Mouse (Mus musculus) G1E (cell line): ENCODE data around the gene Deaf1. TPM values are rescaled to one million over a fixed set of nuclear protein-coding genes. Genes with fewer than 3 reads are reported as not detected.

Experiments used
- ATAC-seq: 2 replicates; pipeline ENCODE4 v1.8.0; 2016; ENCODE audit warnings: mild to moderate bottlenecking; ENCODE audit not compliant: insufficient number of reproducible peaks, poor library complexity, low FRiP score, severe bottlenecking; ENCODE audit errors: extremely low read depth
- DNase-seq: peaks from one replicate; pipeline ENCODE4 v3.0.0; 2012; ENCODE audit warnings: low spot score
- H3K27me3 ChIP-seq: 2 replicates; pipeline ENCODE4 v1.6.1; 2012; ENCODE audit warnings: mild to moderate bottlenecking, low read length, inconsistent platforms; ENCODE audit not compliant: insufficient read depth
- H3K36me3 ChIP-seq: replicated peaks from 2 replicates; pipeline ENCODE3; 2012; ENCODE audit warnings: mild to moderate bottlenecking, inconsistent platforms
- H3K4me1 ChIP-seq: 2 replicates; pipeline ENCODE4 v1.6.1; 2012; ENCODE audit warnings: low read depth, low read length, inconsistent platforms, mixed read lengths; ENCODE audit not compliant: insufficient read depth
- H3K4me3 ChIP-seq: 2 replicates; pipeline ENCODE4 v1.5.1; 2012; ENCODE audit warnings: low read depth, mild to moderate bottlenecking, inconsistent platforms, low read length, moderate library complexity, mixed read lengths
- H3K9me3 ChIP-seq: replicated peaks from 2 replicates; pipeline ENCODE4 v1.6.1; 2012; ENCODE audit warnings: inconsistent platforms
- CTCF ChIP-seq: IDR thresholded peaks from 2 replicates; pipeline ENCODE4 v1.5.1; 2012; ENCODE audit warnings: low read depth, low read length, inconsistent platforms, mixed read lengths
- GATA1 ChIP-seq: IDR thresholded peaks from 2 replicates; pipeline ENCODE4 v1.6.1; 2012; ENCODE audit warnings: borderline replicate concordance, low read length, inconsistent platforms, mixed read lengths
- GATA2 ChIP-seq: IDR thresholded peaks from 2 replicates; pipeline ENCODE4 v1.6.1; 2012; ENCODE audit warnings: low read depth, low read length, inconsistent platforms, borderline replicate concordance
- POLR2AphosphoS5 ChIP-seq: IDR thresholded peaks from 2 replicates; pipeline ENCODE4 v1.6.1; 2012; ENCODE audit warnings: low read depth, low read length, inconsistent platforms; ENCODE audit not compliant: insufficient replicate concordance
- TAL1 ChIP-seq: conservative IDR thresholded peaks from 2 replicates; pipeline ENCODE4 v1.6.1; 2012; ENCODE audit warnings: low read depth, low read length, inconsistent platforms, mixed read lengths
- polyA plus RNA-seq: library from polyadenylated mRNA; stranded (reverse); fragments of >175 nt; gene quantifications from 2 replicates; pipeline ENCODE4 v1.2.3, GENCODE M21; 2012
- total RNA-seq, 2 experiments: library from RNA; stranded (forward) in 1 of 2; stranded (reverse) in 1 of 2; fragments of 200-1000 nt in 1 of 2; fragments of >200 nt in 1 of 2; fragmentation: Nextera tagmentation in 1 of 2; gene quantifications; 2 replicates each; pipeline ENCODE4 v1.2.3; 2014 to 2017

The Deaf1 gene
- total and polyA plus RNA-seq, 3 experiments, result 27.0 to 55.8 (median 41.2) TPM

DNA sequence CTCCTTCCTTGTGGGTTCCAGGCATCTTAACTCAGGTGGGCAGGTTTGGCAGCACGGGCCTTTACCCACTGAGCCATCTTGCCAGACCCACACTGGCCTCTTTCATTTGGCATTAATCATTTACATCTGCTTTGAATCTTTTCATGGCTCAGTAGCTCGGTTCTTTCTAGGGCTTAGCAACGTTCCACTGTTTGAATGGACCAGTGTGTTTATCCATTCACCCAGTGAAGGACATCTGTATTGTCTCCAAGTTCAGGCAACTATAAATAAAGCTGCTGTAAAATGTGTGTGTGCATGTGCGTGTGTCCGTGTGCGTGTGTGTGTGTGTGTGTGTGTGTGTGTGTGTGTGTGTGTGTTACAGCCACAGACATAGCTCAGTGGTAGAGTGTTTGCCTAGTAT, 46.0 kb downstream of the Deaf1 start:
- no peaks in the 10 kb centered on the region for H3K9me3 ChIP-seq
- peaks cover 49% of the 10 kb centered on the region for H3K27me3 ChIP-seq
- ATAC-seq, result no peak
- TF ChIP-seq CTCF (no peak), GATA2 (no peak), TAL1 (no peak), GATA1 (no peak), POLR2AphosphoS5 (no peak)
- H3K36me3 ChIP-seq, result no peaks in the 10 kb centered on the region
- DNase-seq, result no peak
- no peak overlapping the region for H3K4me3 ChIP-seq
- H3K4me1 ChIP-seq, result peaks cover 7% of the 10 kb centered on the region

DNA sequence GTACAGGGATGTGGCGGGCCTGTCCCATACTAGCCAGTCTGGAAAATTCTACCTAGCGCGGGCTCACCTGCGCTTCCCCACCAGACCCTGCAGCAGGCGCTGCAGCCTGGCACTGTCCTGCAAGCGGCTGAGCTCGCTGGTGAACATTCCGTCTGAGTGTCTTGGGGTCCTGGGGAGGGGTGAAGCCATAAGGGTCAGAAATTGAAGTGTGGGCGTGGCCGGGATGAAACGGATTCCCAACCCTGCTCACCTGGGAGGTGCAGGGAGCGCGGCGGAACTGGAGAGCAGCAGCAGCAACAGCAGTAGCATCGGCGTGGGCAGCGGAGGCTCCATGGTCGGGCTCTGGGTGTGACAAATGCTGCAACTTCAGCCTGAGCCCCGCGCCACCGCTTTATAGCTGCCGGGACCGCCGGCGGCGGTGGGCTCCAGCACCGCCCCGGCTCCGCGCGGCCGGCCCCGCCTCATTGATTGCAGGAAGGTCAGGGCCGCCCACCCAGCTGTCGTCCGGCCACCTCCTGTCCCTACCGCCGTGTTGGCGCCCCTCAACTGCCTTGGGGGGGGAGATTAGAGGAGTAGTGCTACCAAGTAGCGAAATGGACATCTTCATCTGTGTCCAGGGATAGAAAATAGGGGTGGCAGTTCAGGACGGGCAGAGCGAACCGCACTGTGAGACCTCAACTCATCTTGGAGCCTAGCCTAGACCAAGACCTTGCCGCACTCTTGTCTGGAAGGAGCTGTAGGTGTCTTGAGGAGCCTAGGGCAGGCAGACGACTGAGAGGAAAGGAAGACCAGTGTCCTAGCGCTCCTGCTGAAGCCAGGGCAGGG, 48.5 kb downstream of the Deaf1 start, which contains the start of gene Sct:
TSS of gene Sct (minus strand) at position 368 of the 825 bp plus-strand sequence.
- peaks cover 7% of the 10 kb centered on the region for H3K4me1 ChIP-seq
- no peak for ATAC-seq
- no peak for TF ChIP-seq TAL1
- no peak for TF ChIP-seq CTCF
- TF ChIP-seq GATA2, result no peak
- peaks cover 61% of the 10 kb centered on the region for H3K27me3 ChIP-seq
- no peaks in the 10 kb centered on the region for H3K36me3 ChIP-seq
- no peak within 1 kb of the TSS for H3K4me3 ChIP-seq
- DNase-seq, result no peak
- no peaks in the 10 kb centered on the region for H3K9me3 ChIP-seq

DNA sequence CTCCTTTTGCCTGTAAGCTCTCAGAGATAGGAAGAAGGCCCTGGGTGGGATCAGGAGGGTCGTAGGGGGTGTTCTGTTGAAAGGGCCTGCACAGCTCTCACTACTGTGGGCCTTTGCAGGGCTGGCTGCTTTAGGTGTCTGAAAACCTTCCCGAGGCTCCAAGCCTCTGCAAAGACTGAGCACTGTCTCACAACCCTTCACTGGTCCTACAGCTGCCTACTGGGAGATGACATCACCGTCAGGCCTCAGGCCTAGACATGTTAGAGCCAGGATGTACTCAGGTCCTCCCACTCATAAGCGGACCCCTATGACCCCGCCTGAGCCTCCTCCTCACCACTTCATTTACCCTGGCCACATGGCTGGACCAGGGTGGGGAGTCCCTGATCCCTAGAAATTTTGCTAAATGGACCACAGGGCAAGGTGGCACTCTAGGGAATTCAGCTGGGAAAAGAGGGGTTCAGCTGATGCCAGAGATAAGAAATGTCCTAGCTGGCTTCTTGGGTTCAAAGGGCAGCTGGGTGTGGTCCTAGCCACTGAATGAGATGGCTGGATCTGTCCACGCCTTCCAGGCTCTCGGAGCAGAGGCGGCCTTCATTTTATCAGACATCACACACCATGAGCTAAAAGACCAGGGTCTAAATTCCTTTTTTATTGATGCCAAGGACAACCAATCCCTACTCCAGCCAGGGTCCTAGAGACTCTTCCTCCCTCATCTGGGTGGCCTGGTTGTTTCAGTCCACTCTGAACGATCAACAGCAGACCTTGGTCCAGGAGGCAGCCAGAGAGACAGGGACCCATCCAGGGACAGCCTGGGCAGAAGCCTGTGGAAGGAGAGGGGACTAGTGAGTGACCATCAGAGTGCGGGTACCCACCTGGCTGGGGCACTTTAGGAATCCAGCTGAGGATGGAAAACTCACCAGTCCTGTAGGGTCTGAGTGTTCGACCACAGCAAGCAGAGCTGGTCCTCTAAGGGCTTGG, 49.5 kb downstream of the Deaf1 start:
- no peak for ATAC-seq
- no peak overlapping the region for H3K4me3 ChIP-seq
- peaks cover 7% of the 10 kb centered on the region for H3K4me1 ChIP-seq
- no peaks in the 10 kb centered on the region for H3K9me3 ChIP-seq
- TF ChIP-seq GATA2 (no peak), CTCF (no peak), TAL1 (no peak), GATA1 (no peak), POLR2AphosphoS5 (no peak)
- DNase-seq, result no peak
- H3K27me3 ChIP-seq, result peaks cover 67% of the 10 kb centered on the region
- no peaks in the 10 kb centered on the region for H3K36me3 ChIP-seq

DNA sequence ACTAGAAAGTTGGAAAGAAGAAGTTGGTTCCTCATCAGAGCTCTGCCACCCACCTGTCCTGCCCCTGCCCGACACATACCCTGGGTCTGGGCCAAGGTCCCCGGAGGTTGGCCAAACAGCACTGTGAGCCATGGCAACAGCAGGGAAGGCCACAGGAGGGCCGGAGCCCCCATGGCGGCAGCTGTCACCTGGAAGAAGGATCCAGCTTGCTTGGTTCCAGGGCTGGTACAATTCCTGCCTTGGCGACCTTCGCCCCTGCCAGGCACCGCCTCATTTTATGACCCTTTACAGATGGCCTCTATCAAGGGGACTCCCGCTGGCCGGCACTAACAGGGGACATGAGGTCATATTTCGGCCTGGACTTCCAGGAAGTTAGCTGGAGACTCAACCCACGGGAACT, 50.9 kb downstream of the Deaf1 start, which contains the start of gene Cdhr5:
TSS of gene Cdhr5 (minus strand) at position 241 of the 400 bp plus-strand sequence.
- TF ChIP-seq TAL1, result no peak
- TF ChIP-seq POLR2AphosphoS5, result no peak
- TF ChIP-seq CTCF, result no peak
- no peak for TF ChIP-seq GATA2
- TF ChIP-seq GATA1, result no peak
- Histone ChIP-seq H3K4me1 (peaks cover 7% of the 10 kb centered on the region), H3K36me3 (no peaks in the 10 kb centered on the region), H3K4me3 (no peak within 1 kb of the TSS), H3K9me3 (no peaks in the 10 kb centered on the region), H3K27me3 (peaks cover 75% of the 10 kb centered on the region)
- ATAC-seq, result no peak
- DNase-seq, result no peak

DNA sequence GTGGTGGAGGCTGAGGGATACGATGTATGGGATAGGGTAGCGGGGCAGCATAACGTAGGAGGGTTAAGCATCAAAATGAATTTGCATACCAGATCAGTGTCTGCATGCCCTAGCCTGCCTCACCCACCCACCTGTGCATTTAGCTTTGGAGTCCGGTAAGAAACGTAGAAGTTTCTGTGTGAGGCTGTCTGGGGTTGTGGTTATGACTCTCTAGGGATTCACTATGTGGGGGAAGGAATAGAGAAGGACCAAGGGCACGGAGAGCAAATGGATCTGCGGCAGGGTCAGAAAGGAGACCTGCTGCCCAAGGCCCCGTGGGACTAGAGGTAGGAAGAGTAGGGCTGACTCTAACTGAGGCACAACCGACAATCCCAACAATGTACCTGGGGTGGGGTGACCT, 52.1 kb downstream of the Deaf1 start:
- no peak overlapping the region for H3K4me3 ChIP-seq
- no peaks in the 10 kb centered on the region for H3K9me3 ChIP-seq
- peaks cover 7% of the 10 kb centered on the region for H3K4me1 ChIP-seq
- no peak for TF ChIP-seq GATA1
- TF ChIP-seq GATA2, result no peak
- no peak for TF ChIP-seq TAL1
- TF ChIP-seq POLR2AphosphoS5, result no peak
- TF ChIP-seq CTCF, result no peak
- DNase-seq (no peak), ATAC-seq (no peak)
- no peaks in the 10 kb centered on the region for H3K36me3 ChIP-seq
- peaks cover 74% of the 10 kb centered on the region for H3K27me3 ChIP-seq

DNA sequence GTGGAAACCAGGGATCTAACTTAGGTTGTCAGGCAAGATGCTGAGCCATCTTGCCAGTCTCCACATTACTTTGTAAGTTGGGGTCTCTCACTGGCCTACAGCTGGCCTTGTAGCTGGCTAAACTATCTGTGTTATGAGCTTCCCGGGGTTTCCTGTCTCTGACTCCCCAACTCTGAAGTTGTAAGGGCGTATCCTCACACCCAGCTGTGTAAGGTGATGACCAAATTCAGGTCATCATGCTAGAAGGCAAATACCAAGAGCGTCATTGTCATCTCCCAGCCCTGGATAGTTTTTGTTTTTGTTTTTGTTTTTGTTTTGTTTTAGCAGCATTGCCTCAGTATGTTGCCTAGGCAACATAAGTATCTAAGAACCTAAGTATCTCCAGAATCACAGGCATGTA, 56.9 kb downstream of the Deaf1 start:
- Histone ChIP-seq H3K9me3 (no peaks in the 10 kb centered on the region), H3K36me3 (no peaks in the 10 kb centered on the region), H3K4me3 (no peak overlapping the region), H3K27me3 (peaks cover 53% of the 10 kb centered on the region), H3K4me1 (peaks cover 16% of the 10 kb centered on the region)
- DNase-seq (no peak), ATAC-seq (no peak)
- no peak for TF ChIP-seq CTCF
- TF ChIP-seq GATA1, result no peak
- TF ChIP-seq POLR2AphosphoS5, result no peak
- TF ChIP-seq GATA2, result no peak
- TF ChIP-seq TAL1, result no peak
